Mouse (Mus musculus) limb, embryonic 11.5 days (tissue): ENCODE data around the gene Agpat3. TPM values are rescaled to one million over a fixed set of nuclear protein-coding genes. Genes with fewer than 3 reads are reported as not detected.
A peak's percentile ranks its signal among the peaks of the same experiment; 100 is the strongest.

Experiments used
- ATAC-seq: fragments of 200-750 bp; cut with Nextera tagmentation; 2 replicates; pipeline ENCODE4 v1.8.0; 2017; ENCODE audit warnings: low read depth; ENCODE audit not compliant: insufficient number of reproducible peaks, low FRiP score, low TSS enrichment
- DNase-seq: peaks from one replicate; pipeline ENCODE4 v3.0.0-alpha.2; 2015; ENCODE audit warnings: low spot score
- H3K27ac ChIP-seq: fragments of 300-500 bp; sonication (generic); replicated peaks from 2 replicates; pipeline ENCODE4 v1.5.1; 2014; ENCODE audit warnings: low read depth, mild to moderate bottlenecking, low read length
- H3K27me3 ChIP-seq: fragments of 300-500 bp; sonication (generic); 2 replicates; pipeline ENCODE4 v1.6.1; 2014; ENCODE audit warnings: mild to moderate bottlenecking, low read length, mixed read lengths; ENCODE audit not compliant: control insufficient read depth, insufficient read depth
- H3K36me3 ChIP-seq: fragments of 300-500 bp; sonication (generic); 2 replicates; pipeline ENCODE4 v1.6.1; 2014; ENCODE audit warnings: mild to moderate bottlenecking, low read length, moderate library complexity, mixed read lengths; ENCODE audit not compliant: control insufficient read depth, insufficient read depth
- H3K4me1 ChIP-seq: fragments of 300-500 bp; sonication (generic); 2 replicates; pipeline ENCODE4 v1.6.1; 2014; ENCODE audit warnings: low read length, mixed read lengths; ENCODE audit not compliant: control insufficient read depth, insufficient read depth
- H3K4me2 ChIP-seq: fragments of 300-500 bp; sonication (generic); 2 replicates; pipeline ENCODE4 v1.6.1; 2014; ENCODE audit warnings: low read depth, mild to moderate bottlenecking, moderate library complexity; ENCODE audit not compliant: severe bottlenecking
- H3K4me3 ChIP-seq: fragments of 300-500 bp; sonication (generic); 2 replicates; pipeline ENCODE4 v1.5.1; 2014; ENCODE audit warnings: low read depth, low read length
- H3K9ac ChIP-seq: fragments of 300-500 bp; sonication (generic); 2 replicates; pipeline ENCODE4 v1.6.1; 2014; ENCODE audit warnings: mild to moderate bottlenecking, low read length
- H3K9me3 ChIP-seq: fragments of 300-500 bp; sonication (generic); 2 replicates; pipeline ENCODE4 v1.6.1; 2016; ENCODE audit warnings: low read length; ENCODE audit not compliant: control insufficient read depth
- WGBS: fragments of 180-500 bp; shearing (Covaris S2); extraction: QIAGEN DNeasy Blood & Tissue Kit; methylation state at CpG from one replicate; pipeline ENCODE4 v1.1.7; 2014; 5-methylcytosine and 5-hydroxymethylcytosine counted together
- polyA plus RNA-seq: library from polyadenylated mRNA; unstranded; fragments of >200 nt; fragmentation: Nextera tagmentation; extraction: Ambion mirVana; gene quantifications from 2 replicates; pipeline ENCODE4 v1.2.1, GENCODE M21; 2014

The Agpat3 gene
- polyA plus RNA-seq, 1 experiment from 2014 or later = 38.0 TPM

DNA sequence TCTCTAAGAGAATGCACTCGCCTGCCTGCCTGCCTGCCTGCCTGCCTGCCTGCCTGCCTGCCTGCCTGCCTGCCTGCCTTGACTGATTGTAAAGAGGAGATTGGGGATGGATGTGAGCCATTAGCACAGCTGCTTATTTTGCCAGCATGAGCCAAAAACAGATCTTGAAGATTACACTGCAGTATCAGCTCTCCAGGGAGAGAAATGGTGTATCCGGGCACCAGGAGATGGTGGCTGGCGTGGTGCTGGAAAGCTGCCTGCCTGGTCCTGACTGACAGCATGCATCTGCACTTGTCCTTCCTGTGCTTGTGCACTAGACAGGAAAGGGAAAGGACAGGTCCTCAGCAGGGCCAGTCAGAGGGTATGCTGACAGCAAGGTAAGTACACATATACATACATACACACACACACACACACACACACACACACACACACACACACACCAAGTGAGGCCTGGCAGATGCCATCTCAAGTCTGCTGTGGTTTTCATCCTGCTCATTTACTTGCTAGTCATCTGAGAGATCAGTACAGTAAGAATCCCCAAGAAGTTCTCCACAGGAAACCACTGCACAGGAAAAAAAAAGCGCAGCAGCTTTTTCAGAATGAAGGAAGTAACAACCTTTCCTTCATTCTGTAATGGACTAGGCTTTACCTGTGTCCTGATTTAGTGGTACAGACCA, 119.8 kb downstream of the Agpat3 start:
- ATAC-seq = no peak
- no peaks in the 10 kb centered on the region for H3K36me3 ChIP-seq
- 91% methylated on average over 4 of the region's 4 CpGs for WGBS

DNA sequence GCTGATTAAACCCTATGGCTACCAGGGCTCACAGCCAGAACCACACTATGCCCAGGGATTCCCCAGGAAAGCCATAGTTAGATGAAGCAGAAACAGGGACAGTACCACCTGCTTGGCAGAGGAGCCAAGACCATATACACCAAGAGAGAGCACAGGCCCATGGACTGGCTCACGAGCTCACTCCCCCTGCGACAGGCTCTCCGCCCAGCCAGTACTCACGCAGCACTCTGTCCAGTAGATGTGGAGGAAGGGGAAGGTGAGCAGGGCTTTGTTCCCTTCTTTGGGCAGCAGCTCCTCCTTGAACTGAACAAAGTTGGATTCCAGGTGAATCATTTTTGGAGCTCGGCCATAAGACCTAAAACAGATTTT, 123.7 kb downstream of the Agpat3 start:
- WGBS = 82% methylated on average over 5 of the region's 5 CpGs
- ATAC-seq = no peak
- Histone ChIP-seq H3K9ac (no peak overlapping the region), H3K36me3 (no peaks in the 10 kb centered on the region), H3K27me3 (no peaks in the 10 kb centered on the region), H3K27ac (no peak overlapping the region), H3K4me3 (no peak overlapping the region), H3K4me1 (no peaks in the 10 kb centered on the region), H3K4me2 (no peak overlapping the region), H3K9me3 (no peaks in the 10 kb centered on the region)
- DNase-seq = no peak

More for the DNA sequence above, 119.8 kb downstream of the Agpat3 start:
- Histone ChIP-seq H3K4me2 (no peak overlapping the region), H3K9me3 (no peaks in the 10 kb centered on the region), H3K4me1 (no peaks in the 10 kb centered on the region), H3K27me3 (no peaks in the 10 kb centered on the region), H3K9ac (no peak overlapping the region), H3K4me3 (no peak overlapping the region), H3K27ac (no peak overlapping the region)
- no peak for DNase-seq

DNA sequence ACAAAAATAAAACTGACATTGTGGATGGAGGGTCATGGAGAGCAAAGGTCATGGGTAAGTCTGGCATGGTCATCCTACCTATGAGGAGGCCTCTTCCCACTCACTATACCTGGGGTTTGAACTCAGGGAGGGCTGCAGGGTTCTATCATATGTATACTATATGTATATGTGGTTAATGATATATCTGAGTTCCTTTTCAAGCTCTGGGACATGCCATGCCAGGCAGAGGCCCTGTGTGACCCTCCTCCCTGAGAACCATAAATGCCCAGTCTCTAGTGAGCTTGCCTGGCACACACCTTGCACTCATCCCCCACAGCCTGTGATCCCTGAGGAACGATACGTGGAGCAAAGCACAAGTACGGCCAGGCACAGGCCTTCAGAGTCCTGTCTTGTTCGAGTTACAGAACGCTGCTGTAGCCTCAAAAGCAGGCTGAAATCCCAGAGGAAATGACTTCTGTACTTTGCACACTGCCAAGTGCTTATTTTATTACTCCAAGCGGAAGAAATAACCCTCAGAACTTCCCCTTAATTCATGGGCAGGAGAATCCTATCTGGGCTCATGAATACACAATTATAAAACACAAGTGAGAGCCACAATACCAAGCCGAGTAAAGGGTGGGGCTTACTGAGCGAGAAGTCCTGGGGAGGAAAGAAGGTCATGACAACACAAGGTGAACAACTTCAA, 124.3 kb downstream of the Agpat3 start:
- DNase-seq (no peak), ATAC-seq (no peak)
- H3K4me2 ChIP-seq = no peak overlapping the region
- H3K9me3 ChIP-seq = no peaks in the 10 kb centered on the region
- H3K27ac ChIP-seq = no peak overlapping the region
- no peaks in the 10 kb centered on the region for H3K36me3 ChIP-seq
- no peak overlapping the region for H3K9ac ChIP-seq
- H3K4me1 ChIP-seq = no peaks in the 10 kb centered on the region
- WGBS = 92% methylated on average over 8 of the region's 8 CpGs
- no peak overlapping the region for H3K4me3 ChIP-seq
- no peaks in the 10 kb centered on the region for H3K27me3 ChIP-seq

- no peak for DNase-seq
- H3K36me3 ChIP-seq = peaks cover 8% of the 10 kb centered on the region; the same call in 1 of the 2 replicates
Measured at GRCm38 (mm10) chr10:78224136-78224535, 128.2 kb downstream of the Agpat3 start.

GRCm38 (mm10) chr10:78222908-78223307, 129.4 kb downstream of the Agpat3 start:
- ATAC-seq (no peak), DNase-seq (no peak)
- Histone ChIP-seq H3K27ac (no peak overlapping the region), H3K36me3 (peaks cover 8% of the 10 kb centered on the region; the same call in 1 of the 2 replicates), H3K27me3 (no peaks in the 10 kb centered on the region), H3K4me3 (no peak overlapping the region), H3K9me3 (no peaks in the 10 kb centered on the region), H3K4me2 (no peak overlapping the region), H3K9ac (no peak overlapping the region), H3K4me1 (no peaks in the 10 kb centered on the region)
- WGBS = 84% methylated on average over 4 of the region's 4 CpGs

More at GRCm38 (mm10) chr10:78224136-78224535, 128.2 kb downstream of the Agpat3 start:
- H3K9me3 ChIP-seq = no peaks in the 10 kb centered on the region
- no peak overlapping the region for H3K4me2 ChIP-seq
- H3K27ac ChIP-seq = no peak overlapping the region
- H3K27me3 ChIP-seq = no peaks in the 10 kb centered on the region
- H3K4me3 ChIP-seq = no peak overlapping the region
- H3K4me1 ChIP-seq = no peaks in the 10 kb centered on the region
- H3K9ac ChIP-seq = no peak overlapping the region
- WGBS = 89% methylated on average over 6 of the region's 6 CpGs
- ATAC-seq = no peak

DNA sequence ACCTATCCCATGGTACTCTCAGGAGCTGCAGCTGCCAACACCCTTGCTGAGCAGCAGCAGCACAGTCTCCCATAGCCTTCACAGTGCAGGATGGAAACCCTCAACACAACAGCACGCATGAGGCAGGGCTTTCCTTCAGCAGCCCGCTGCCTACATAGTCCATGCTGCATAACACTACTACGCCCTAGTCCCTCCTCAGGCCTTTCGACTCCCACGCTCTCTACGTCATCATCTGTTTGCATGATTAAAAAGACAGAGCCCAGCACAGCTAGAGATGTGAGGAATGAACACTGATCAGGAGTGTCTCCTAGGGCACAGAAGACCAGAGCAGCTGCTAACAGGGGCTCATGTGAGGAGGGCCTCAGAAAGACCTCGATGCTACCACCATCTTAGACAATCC, 131.0 kb downstream of the Agpat3 start:
- no peak for DNase-seq
- H3K36me3 ChIP-seq = peaks cover 8% of the 10 kb centered on the region; the same call in 1 of the 2 replicates
- ATAC-seq = no peak

GRCm38 (mm10) chr10:78219528-78219927, 132.8 kb downstream of the Agpat3 start:
- no peaks in the 10 kb centered on the region for H3K9me3 ChIP-seq
- ATAC-seq (no peak), DNase-seq (no peak)
- no peak overlapping the region for H3K4me3 ChIP-seq
- H3K27me3 ChIP-seq = no peaks in the 10 kb centered on the region
- no peak overlapping the region for H3K4me2 ChIP-seq
- no peaks in the 10 kb centered on the region for H3K4me1 ChIP-seq
- peaks cover 12% of the 10 kb centered on the region; the same call in 1 of the 2 replicates for H3K36me3 ChIP-seq
- H3K9ac ChIP-seq = no peak overlapping the region
- WGBS = 88% methylated on average over 1 of the region's 1 CpGs
- no peak overlapping the region for H3K27ac ChIP-seq

More for the DNA sequence above, 131.0 kb downstream of the Agpat3 start:
- H3K27ac ChIP-seq = no peak overlapping the region
- H3K4me2 ChIP-seq = no peak overlapping the region
- no peaks in the 10 kb centered on the region for H3K9me3 ChIP-seq
- no peaks in the 10 kb centered on the region for H3K27me3 ChIP-seq
- WGBS = 92% methylated on average over 7 of the region's 7 CpGs
- H3K9ac ChIP-seq = 0 out of 2 replicates have a peak overlapping the region, but pooled peaks have one; percentile 22
- no peaks in the 10 kb centered on the region for H3K4me1 ChIP-seq
- H3K4me3 ChIP-seq = no peak overlapping the region
